Mouse (Mus musculus): ENCODE measurements at regions not wholly inside any gene's neighbourhood (a gene's known extent, or its start where the extent isn't known, plus 50 kb on each side); places are given as distances from the start of the nearest gene placed in this dataset.
A peak's percentile ranks its signal among the peaks of the same experiment; 100 is the strongest.

DNA sequence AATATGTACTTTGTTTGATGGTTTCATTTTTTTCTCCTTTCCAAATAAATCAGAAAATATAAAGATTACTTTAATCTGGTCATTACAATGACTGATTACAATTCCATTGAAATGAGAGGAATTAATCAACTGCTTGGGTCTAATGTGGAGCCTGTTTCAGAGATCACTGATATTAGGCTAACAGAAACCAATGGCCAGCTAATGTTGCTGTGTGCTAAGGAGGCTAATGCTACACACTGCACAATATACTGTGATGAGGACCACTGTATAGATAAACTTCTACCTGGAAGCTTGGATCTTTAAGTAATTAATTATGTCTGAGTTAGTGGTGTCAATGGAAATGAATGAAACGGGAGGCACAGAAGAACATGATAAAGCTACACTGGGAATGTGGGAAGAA is 284.6 kb upstream of the Dab2 start:
- Histone ChIP-seq H3K4me3 (replicated peaks) (no peak overlapping the region), H3K36me3 (no peaks in the 10 kb centered on the region), H3K27me3 (replicated peaks) (no peaks in the 10 kb centered on the region), H3K9me3 (no peaks in the 10 kb centered on the region), H3K4me1 (no peaks in the 10 kb centered on the region; the same call in 1 of the 2 replicates), H3K27ac (no peak overlapping the region), H3K4me2 (no peak overlapping the region), H3K9ac (no peak overlapping the region)
- ATAC-seq (ENCODE audit: insufficient read depth, low FRiP score, low read depth), result no peak
- WGBS, result 57% methylated on average over 1 of the region's 1 CpGs

DNA sequence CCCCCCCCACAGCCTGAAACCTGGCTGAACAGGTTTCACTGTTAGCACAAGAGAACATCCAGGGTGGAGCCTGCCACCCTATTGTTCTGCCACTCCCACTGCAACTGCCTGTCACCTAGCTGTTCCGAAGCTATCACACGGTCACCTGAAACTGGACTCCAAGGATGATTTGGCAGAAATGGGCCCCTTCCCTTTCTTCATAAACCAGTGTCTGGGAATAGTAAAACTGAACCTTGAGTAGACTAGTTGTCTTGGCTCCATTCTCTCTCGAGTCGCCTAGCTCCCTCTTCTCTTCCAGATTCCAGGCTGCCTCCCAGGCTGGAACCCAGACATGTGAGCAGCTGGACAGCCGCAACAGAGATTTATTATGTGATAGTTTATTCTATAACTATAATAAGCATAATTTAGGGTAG is 282.9 kb upstream of the Dab2 start:
- peak; percentile 66; the same call in 1 of the 2 replicates for ATAC-seq (ENCODE audit: insufficient read depth, low FRiP score, low read depth)
- H3K27me3 ChIP-seq (replicated peaks), result no peaks in the 10 kb centered on the region
- no peak overlapping the region; the same call in 1 of the 2 replicates for H3K4me2 ChIP-seq
- H3K27ac ChIP-seq, result no peak overlapping the region
- H3K9me3 ChIP-seq, result no peaks in the 10 kb centered on the region
- 45% methylated on average over 5 of the region's 5 CpGs for WGBS
- no peak overlapping the region for H3K4me3 ChIP-seq (replicated peaks)
- H3K4me1 ChIP-seq, result no peaks in the 10 kb centered on the region; the same call in 1 of the 2 replicates
- H3K9ac ChIP-seq, result no peak overlapping the region
- no peaks in the 10 kb centered on the region for H3K36me3 ChIP-seq

DNA sequence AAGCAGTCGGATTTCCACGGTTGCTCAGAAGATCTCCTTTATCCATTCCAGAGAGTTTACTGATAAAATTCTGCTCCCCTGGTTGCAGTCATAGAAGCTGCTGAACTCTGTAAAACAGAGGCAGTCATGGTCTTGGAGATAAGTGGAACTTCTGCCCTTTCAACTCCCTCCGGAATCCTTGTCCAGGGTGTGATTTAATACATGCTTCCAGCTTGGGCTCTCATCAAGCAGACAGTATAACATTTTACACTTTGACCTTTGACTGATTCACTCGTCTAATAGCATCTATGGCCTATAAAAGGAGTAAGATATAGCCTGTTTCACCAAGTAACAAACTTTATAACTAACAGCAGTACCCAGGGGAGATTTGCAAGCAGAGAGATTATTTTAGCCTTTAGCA is 274.0 kb upstream of the Dab2 start:
- Histone ChIP-seq H3K4me1 (no peaks in the 10 kb centered on the region), H3K4me3 (replicated peaks) (no peak overlapping the region), H3K27me3 (replicated peaks) (no peaks in the 10 kb centered on the region), H3K4me2 (no peak overlapping the region), H3K9ac (no peak overlapping the region), H3K36me3 (no peaks in the 10 kb centered on the region), H3K9me3 (no peaks in the 10 kb centered on the region), H3K27ac (no peak overlapping the region)
- 55% methylated on average over 4 of the region's 4 CpGs for WGBS
- ATAC-seq (ENCODE audit: insufficient read depth, low FRiP score, low read depth), result no peak

DNA sequence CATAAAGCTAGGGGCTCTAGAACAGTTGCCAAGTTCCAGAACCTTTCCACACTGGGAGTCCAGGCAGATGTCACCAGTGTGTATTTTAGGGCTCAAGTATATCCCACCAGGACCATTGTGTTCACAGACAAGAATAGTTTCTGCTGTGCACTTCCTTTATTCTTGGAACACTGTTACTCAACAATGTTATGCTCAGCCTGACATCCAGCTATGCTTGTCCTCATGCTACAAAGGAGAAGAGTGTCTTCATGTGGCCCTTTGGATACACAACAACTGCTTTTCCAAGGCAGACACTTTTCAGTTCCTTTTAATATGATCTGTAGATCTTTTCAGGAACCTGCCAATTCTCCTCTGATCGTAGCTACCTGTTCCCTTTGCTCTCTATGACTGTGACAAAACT is 270.4 kb upstream of the Dab2 start:
- no peaks in the 10 kb centered on the region for H3K27me3 ChIP-seq (replicated peaks)
- H3K4me2 ChIP-seq, result no peak overlapping the region
- H3K36me3 ChIP-seq, result no peaks in the 10 kb centered on the region
- H3K9me3 ChIP-seq, result no peaks in the 10 kb centered on the region
- H3K4me1 ChIP-seq, result no peaks in the 10 kb centered on the region
- H3K4me3 ChIP-seq (replicated peaks), result no peak overlapping the region
- 89% methylated on average over 1 of the region's 1 CpGs for WGBS
- ATAC-seq (ENCODE audit: insufficient read depth, low FRiP score, low read depth), result no peak
- H3K27ac ChIP-seq, result no peak overlapping the region
- no peak overlapping the region for H3K9ac ChIP-seq

DNA sequence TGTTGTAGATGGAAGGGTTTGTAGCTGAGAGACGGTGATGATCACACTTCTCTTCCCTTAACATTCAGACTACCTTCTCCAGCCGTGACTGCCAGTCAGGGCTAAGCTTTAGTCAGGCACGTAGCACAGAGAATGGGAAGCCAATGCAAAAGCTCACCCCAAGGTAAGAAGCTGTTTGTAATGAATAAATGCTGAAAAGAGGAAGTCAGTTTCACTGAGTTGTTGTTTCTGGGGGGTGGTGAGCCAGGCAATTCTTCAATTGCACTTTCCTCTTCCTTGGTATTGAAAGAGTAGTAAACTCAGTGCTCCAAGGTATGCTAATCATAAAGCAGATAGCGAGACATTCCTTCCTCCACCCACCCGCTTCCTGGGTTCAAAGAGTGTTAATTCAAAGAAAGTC is 269.2 kb upstream of the Dab2 start:
- Histone ChIP-seq H3K4me2 (no peak overlapping the region), H3K4me1 (no peaks in the 10 kb centered on the region), H3K9ac (no peak overlapping the region), H3K36me3 (no peaks in the 10 kb centered on the region), H3K27ac (no peak overlapping the region), H3K9me3 (no peaks in the 10 kb centered on the region), H3K27me3 (replicated peaks) (no peaks in the 10 kb centered on the region), H3K4me3 (replicated peaks) (no peak overlapping the region)
- no peak for ATAC-seq (ENCODE audit: insufficient read depth, low FRiP score, low read depth)
- WGBS, result 59% methylated on average over 5 of the region's 5 CpGs

DNA sequence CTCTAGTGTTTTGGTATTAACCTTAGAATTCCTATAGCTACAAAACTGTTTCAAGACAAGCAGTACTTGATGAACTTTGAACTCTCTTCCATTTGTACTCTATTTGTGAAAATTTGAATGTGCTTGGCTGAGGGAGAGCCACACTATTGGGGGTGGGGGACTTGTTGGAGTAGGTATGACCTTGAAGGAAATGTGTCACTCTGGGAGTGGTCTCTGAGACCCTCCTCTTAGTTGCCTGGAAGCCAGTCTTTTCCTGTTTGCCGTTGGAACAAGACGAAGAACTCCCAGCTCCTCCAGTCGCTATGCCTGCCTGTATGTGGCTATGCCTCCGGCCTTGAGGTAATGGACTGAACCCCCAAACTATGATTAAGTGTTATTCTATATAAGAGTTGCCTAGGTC is 265.4 kb upstream of the Dab2 start:
- WGBS, result 91% methylated on average over 4 of the region's 4 CpGs
- no peak overlapping the region for H3K4me2 ChIP-seq

DNA sequence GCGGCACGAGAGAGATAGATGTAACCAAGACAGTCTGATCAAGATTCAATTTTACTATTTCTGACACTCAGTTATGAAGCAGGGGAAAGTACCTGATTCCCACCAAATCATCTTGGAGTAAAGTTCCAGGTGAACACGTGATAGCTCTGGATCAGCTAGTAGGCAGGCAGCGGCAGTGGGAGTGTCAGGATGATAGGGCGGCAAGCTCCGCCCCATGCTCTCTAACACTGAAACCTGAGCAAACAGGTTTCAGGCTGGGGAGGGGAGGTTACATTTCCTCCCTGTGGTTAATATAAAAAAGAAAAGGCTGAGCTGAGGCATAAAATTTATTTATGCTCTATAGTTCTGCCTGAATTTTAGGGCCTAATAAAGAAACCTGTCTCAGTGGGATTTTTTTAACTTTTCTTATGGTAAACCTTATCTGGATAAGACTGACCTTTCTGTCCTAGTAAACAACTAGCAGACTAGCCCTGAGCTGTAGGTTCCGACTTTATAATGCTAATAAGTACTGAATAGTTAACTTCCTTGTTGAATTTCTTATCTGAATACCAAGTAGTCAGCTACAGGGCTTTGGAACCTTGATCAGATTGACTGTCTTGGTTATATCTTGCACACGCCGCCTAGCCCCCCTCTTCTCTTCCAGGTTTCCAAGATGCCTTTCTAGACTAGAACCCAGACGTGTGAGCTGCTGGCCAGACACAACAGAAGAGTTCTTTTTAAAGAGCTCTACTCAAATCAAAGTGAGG is 254.9 kb upstream of the Dab2 start:
- Histone ChIP-seq H3K9me3 (no peaks in the 10 kb centered on the region), H3K4me1 (no peaks in the 10 kb centered on the region), H3K27ac (no peak overlapping the region), H3K36me3 (no peaks in the 10 kb centered on the region), H3K4me2 (peak overlapping the region; percentile 23; the same call in 1 of the 2 replicates), H3K4me3 (replicated peaks) (no peak overlapping the region), H3K27me3 (replicated peaks) (no peaks in the 10 kb centered on the region), H3K9ac (no peak overlapping the region)
- WGBS, result 40% methylated on average over 10 of the region's 10 CpGs
- ATAC-seq (ENCODE audit: insufficient read depth, low FRiP score, low read depth), result 0 out of 2 replicates have a peak, but pooled peaks have one; percentile 39

More for the DNA sequence above, 265.4 kb upstream of the Dab2 start:
- no peak overlapping the region for H3K4me3 ChIP-seq (replicated peaks)
- no peak overlapping the region for H3K9ac ChIP-seq
- H3K9me3 ChIP-seq, result no peaks in the 10 kb centered on the region
- no peaks in the 10 kb centered on the region for H3K27me3 ChIP-seq (replicated peaks)
- H3K4me1 ChIP-seq, result no peaks in the 10 kb centered on the region
- no peaks in the 10 kb centered on the region for H3K36me3 ChIP-seq
- ATAC-seq (ENCODE audit: insufficient read depth, low FRiP score, low read depth), result no peak
- no peak overlapping the region for H3K27ac ChIP-seq

DNA sequence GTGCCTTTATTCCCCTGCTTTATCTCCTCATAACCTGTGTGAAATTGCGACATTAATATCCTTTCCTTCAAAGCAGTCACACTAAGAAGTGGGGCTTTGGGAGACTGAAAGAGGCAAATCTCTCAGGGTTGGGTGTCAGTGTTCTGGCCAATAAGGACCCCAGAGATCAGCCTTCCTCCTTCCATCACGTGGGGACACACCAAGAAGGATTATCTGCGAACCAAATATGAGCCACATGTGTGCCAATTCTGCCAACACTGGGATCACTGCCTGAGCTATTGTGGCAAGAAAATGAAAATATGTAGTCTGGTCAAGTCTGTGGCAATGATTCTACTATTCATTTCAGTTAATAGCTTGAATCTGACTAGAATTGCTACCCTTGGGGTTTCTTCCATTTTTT is 243.9 kb upstream of the Dab2 start:
- Histone ChIP-seq H3K9me3 (no peaks in the 10 kb centered on the region), H3K4me1 (no peaks in the 10 kb centered on the region; the same call in 1 of the 2 replicates), H3K4me3 (replicated peaks) (no peak overlapping the region), H3K27me3 (replicated peaks) (no peaks in the 10 kb centered on the region), H3K36me3 (no peaks in the 10 kb centered on the region), H3K27ac (no peak overlapping the region), H3K4me2 (no peak overlapping the region), H3K9ac (no peak overlapping the region)
- WGBS, result 84% methylated on average over 3 of the region's 3 CpGs
- ATAC-seq (ENCODE audit: insufficient read depth, low FRiP score, low read depth), result no peak

DNA sequence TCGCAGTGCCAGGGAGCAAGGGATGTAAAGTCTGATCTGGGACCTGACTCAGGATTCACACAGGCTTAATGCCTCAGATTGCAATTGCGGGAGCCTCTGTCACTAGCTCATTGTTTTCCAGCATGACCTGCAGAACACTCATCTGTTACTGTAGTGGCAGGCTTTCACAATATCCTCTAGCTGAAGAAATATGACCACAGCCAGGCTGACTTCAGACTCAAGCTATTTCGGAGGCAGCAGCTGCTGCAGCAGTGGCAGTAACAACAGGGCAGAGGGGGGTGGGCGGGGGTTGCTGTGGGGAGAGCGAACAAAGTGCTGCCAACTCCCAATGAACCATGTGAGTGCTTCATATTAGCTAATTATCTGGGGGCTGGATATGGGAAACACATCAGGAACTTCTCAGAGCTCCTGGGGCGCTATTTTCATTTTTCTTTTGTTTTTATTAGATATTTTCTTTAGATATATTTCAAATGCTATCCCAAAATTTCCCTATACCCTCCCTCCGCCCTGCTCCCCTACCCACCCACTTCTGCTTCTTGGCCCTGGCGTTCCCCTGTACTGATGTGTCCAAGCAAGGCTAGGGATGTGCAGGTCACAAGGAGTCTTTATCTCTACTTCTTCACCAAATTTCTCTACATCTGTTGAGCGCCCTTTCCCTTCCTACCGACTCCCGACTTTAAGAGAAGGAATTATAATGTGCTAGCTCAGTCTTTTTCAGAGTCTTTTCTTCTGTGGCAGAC is 242.5 kb upstream of the Dab2 start:
- 47% methylated on average over 11 of the region's 11 CpGs for WGBS
- no peak overlapping the region for H3K9ac ChIP-seq
- no peak overlapping the region for H3K4me3 ChIP-seq (replicated peaks)
- no peaks in the 10 kb centered on the region; the same call in 1 of the 2 replicates for H3K4me1 ChIP-seq
- H3K4me2 ChIP-seq, result no peak overlapping the region
- H3K9me3 ChIP-seq, result no peaks in the 10 kb centered on the region
- no peak overlapping the region for H3K27ac ChIP-seq
- no peaks in the 10 kb centered on the region for H3K36me3 ChIP-seq
- no peak for ATAC-seq (ENCODE audit: insufficient read depth, low FRiP score, low read depth)
- no peaks in the 10 kb centered on the region for H3K27me3 ChIP-seq (replicated peaks)

DNA sequence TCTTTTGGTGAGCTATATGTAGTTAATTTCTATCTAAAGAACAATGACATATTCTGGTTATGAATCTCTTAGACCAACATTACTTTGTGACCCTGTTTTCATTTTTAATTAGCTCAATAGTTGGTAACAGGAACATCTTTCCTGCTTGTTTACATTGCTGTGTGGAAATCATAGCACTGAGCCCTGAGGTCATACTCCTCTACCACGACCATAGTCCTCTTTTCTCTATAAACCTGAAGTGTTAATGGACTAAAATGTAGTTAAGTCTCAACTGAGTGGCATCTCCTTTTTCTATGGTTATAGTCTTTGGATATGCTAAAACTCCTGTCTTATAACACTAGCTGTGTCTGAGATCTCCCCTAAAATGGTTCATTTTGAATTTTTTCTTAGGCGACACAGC is 240.2 kb upstream of the Dab2 start:
- Histone ChIP-seq H3K4me3 (replicated peaks) (no peak overlapping the region), H3K4me1 (no peaks in the 10 kb centered on the region; the same call in 1 of the 2 replicates), H3K9ac (no peak overlapping the region), H3K9me3 (no peaks in the 10 kb centered on the region), H3K27me3 (replicated peaks) (no peaks in the 10 kb centered on the region), H3K27ac (no peak overlapping the region), H3K4me2 (no peak overlapping the region), H3K36me3 (no peaks in the 10 kb centered on the region)
- no peak for ATAC-seq (ENCODE audit: insufficient read depth, low FRiP score, low read depth)
- WGBS, result 69% methylated on average over 2 of the region's 2 CpGs

DNA sequence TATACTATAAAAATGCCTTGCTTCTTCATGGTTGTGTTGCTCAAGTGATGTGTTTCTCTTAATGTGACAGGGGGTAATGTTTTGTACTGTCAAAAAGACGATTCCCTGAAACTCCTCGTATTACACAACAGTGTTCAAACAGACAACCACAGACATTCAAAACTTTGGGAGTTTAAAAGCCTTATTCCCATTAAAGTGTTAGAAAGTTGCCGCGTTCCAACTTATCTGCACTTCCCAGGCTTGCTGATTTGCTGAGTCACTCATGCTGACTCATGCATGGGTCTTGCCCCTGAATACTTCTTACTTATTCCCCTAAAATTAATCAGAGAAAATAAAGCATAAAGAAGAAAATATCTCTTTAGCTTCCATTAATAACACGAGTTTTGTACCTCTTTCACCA is 239.8 kb upstream of the Dab2 start:
- Histone ChIP-seq H3K27me3 (replicated peaks) (no peaks in the 10 kb centered on the region), H3K4me1 (no peaks in the 10 kb centered on the region; the same call in 1 of the 2 replicates), H3K9ac (no peak overlapping the region), H3K4me3 (replicated peaks) (no peak overlapping the region), H3K9me3 (no peaks in the 10 kb centered on the region), H3K4me2 (no peak overlapping the region), H3K36me3 (no peaks in the 10 kb centered on the region), H3K27ac (no peak overlapping the region)
- 75% methylated on average over 5 of the region's 5 CpGs for WGBS
- ATAC-seq (ENCODE audit: insufficient read depth, low FRiP score, low read depth), result peak; percentile 82

DNA sequence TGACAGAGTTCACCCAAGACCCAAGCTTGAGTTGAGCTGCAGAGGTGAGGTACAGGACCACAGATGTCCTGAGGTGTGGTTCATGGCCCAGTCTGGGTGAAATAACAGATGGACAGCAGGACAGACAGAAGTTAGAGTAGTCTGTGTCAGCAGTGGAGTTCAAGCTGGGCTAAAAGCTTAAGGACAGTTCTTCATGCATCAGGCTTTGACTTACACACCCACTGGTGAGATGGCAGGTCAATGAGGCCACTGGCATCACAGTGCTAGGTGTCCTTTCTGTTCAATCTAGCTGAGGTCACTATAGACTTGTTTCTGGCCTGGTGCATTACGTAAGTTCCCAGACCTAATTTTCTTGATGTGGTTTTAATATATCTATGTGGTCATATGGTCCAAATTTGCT is 238.9 kb upstream of the Dab2 start:
- Histone ChIP-seq H3K27me3 (replicated peaks) (no peaks in the 10 kb centered on the region), H3K9me3 (no peaks in the 10 kb centered on the region)
- 92% methylated on average over 1 of the region's 1 CpGs for WGBS

More for the DNA sequence above, 238.9 kb upstream of the Dab2 start:
- no peaks in the 10 kb centered on the region; the same call in 1 of the 2 replicates for H3K4me1 ChIP-seq
- H3K4me3 ChIP-seq (replicated peaks), result no peak overlapping the region
- no peak for ATAC-seq (ENCODE audit: insufficient read depth, low FRiP score, low read depth)
- no peak overlapping the region for H3K27ac ChIP-seq
- no peak overlapping the region for H3K9ac ChIP-seq
- H3K4me2 ChIP-seq, result no peak overlapping the region
- H3K36me3 ChIP-seq, result no peaks in the 10 kb centered on the region

Data from stomach, embryonic 15.5 days (tissue).